Mouse (Mus musculus) right cerebral cortex, adult 2 months (tissue): ENCODE results near the gene Cdc34b.

Experiments
- DNase-seq, 2 experiments: peaks; one replicate each; pipeline ENCODE4 v3.0.0; 2021 to 2022; ENCODE audit warnings: low spot score in 2 of 2

Gene Cdc34b

DNA sequence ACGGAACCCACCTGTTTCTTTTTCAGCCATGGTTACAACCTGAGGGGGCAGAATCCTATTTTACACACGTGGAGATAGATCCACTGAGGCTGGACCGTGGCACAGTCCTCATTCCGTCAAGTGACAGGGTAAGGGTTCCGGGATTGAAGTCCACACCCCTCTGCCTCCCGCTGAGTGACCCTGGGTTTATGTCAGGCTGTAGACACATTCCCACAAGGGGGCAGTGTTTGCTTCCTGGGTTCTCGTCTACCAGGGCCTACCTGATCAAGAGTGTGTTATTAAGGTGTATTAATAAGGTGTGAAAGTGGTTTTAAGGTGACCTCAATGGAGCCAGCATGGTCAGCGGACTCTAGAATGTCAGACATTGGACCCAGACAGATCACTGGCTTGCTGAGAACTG is 8.8 kb upstream of the Cdc34b start:
- DNase-seq = no peak

GRCm38 (mm10) chr11:94735746-94736145 is 5.8 kb upstream of the Cdc34b start:
- DNase-seq = no peak

GRCm38 (mm10) chr11:94752946-94753713 is 11.5 kb downstream of the Cdc34b start:
- no peak for DNase-seq

GRCm38 (mm10) chr11:94759916-94760315 is 18.3 kb downstream of the Cdc34b start:
- DNase-seq = no peak

- DNase-seq = no peak
Measured at GRCm38 (mm10) chr11:94760364-94760763, 18.8 kb downstream of the Cdc34b start.

DNA sequence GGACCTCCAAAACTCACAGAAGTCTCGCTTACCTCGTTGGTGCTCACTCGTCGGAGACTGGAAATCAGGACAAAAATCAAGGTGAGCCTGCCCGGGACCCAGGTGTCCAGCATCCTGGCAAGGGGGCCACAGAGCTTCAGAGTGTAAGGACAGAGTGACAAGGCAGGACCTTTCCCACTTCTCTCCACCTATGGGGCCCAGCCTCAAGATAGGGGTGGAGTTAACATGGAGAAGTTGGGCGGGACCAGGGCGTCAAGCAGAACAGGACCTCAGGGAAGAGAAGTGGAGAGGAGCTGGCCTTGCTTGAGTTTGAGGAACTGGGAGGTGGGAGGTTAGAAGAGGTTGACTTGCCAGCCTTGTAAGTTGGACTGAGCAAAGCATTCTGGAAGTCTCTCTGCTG is 19.2 kb downstream of the Cdc34b start:
- no peak for DNase-seq

DNA sequence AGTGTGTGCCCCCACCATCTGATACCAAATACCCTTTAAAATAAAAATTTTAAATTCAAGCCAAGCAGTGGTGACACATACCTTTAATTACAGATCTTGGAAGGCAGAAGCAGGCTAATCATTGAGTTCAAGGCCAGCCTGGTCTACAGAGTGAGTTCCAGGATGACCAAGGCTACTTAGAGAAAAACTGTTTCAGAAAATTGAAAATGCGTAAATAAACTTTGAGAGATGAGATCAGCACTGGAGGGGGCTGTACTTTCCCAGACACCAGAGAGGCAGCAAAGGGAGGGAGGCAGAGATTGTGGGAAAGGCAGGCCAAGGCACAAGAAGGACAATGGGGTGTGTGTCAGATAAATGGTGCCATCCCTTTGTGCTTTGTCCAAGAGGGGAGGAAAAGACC is 20.7 kb downstream of the Cdc34b start:
- DNase-seq = no peak

- no peak for DNase-seq
Measured at GRCm38 (mm10) chr11:94762775-94763174, 21.2 kb downstream of the Cdc34b start.

DNA sequence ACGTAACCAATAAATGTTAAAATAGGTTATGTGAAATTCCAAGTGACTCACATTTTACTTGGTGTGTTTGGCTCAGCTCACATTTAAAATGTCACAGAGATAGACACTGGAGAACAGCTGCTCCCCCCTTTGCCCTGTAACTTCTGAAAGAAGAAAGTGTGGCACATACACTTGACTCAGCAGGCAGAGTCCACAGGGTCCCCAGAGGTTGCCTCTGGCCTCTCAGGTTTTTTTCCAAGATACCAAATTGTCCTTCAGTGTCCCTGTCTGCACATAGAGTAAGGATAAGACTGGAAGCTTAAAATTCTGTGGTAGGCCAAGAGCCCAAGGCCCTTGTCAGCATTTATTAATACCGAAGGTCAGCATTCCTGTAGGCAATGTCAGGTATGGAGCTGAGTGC is 25.7 kb downstream of the Cdc34b start:
- DNase-seq = no peak

GRCm38 (mm10) chr11:94772363-94773055 is 30.9 kb downstream of the Cdc34b start:
- no peak for DNase-seq

GRCm38 (mm10) chr11:94773851-94774250 is 32.3 kb downstream of the Cdc34b start:
- DNase-seq = no peak

GRCm38 (mm10) chr11:94774887-94775497 is 33.4 kb downstream of the Cdc34b start:
- DNase-seq = no peak

DNA sequence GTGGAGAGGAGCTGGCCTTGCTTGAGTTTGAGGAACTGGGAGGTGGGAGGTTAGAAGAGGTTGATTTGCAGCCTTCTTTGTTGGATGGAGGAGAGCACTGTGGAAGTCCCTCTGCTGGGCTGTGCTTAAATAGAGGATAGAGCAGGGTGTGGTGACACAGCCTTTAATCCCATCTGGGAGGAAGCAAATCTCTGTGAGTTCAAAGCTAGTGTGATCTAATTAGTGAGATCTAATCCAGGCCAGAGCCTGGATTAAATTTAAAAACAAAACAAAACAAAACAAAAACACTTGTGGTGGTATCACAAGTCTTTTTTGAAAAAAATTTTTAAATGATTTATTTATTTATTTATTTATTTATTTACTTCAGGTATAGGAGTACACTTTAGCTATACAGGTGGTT is 41.0 kb downstream of the Cdc34b start, which contains the start of gene Tmem92:
Gene Tmem92, minus strand, starts transcription at position 101 of the 400 bp plus-strand sequence.
- no peak for DNase-seq

DNA sequence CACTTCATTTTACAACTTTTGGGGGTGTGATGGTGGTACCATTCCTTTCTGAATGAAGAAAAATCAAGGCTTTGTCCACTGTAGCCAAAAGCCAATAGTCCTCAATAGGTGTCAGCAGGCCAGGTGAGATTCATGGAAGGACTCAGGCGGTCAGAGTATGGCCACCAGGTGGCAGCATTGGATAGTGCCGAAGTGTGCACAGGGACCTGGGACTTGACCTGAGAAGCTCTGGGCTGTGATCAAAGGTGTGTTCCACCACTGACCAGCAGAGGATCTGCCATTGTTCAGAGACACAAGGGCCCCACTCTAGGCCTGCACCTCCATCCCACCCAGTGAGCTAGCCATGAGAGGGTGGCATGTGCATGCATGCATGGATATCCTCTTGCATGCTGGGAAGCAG is 43.7 kb downstream of the Cdc34b start:
- peak; percentile 65 to 67 for DNase-seq

DNA sequence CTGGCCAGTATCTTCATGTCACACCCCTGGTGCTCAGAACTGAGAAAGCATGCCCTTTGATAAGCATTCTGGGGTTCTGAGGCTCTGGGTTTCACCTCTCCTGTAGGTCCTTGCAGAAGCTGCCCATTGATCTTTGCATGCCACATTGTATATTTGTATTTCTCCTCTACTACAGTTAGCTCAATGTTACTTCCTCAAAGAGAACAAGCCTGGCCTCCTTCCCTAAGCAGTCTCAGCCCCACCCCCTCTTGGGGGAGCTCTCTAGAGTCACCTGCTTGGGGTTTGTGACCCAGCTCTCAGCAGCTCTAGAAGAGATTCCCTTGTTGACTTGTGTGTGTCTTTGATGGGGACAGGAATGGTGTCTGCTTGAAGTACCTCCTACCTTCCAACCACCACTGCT is 50.1 kb downstream of the Cdc34b start:
- DNase-seq = no peak
